Mouse (Mus musculus) MEL (cell line): Measurements from ENCODE around the gene Lrrc39. TPM values are rescaled to one million over a fixed set of nuclear protein-coding genes. Genes with fewer than 3 reads are reported as not detected.

ENCODE experiments used
- DNase-seq: peaks from one replicate; pipeline ENCODE4 v3.0.0; 2011; ENCODE audit warnings: low read depth, low spot score
- H3K27ac ChIP-seq: 2 replicates; pipeline ENCODE4 v1.5.1; 2012; ENCODE audit warnings: low read depth, mild to moderate bottlenecking, control low read depth, low read length, moderate library complexity; ENCODE audit not compliant: control insufficient read depth
- H3K27me3 ChIP-seq, 2 experiments: fragments of 150-350 bp in 1 of 2; sonication (generic) in 1 of 2; 2 replicates each; pipeline ENCODE4 v1.6.1; 2012; ENCODE audit warnings: low read length in 2 of 2, mild to moderate bottlenecking in 2 of 2, improper control_type of control experiment in 1 of 2, moderate library complexity in 1 of 2; ENCODE audit not compliant: insufficient read depth in 2 of 2, control insufficient read depth in 1 of 2
- H3K36me3 ChIP-seq, 2 experiments: 2 replicates each; pipeline ENCODE4 v1.6.1; 2012 to 2014; ENCODE audit warnings: low read length in 2 of 2, improper control_type of control experiment in 1 of 2, inconsistent platforms in 1 of 2, mild to moderate bottlenecking in 1 of 2; ENCODE audit not compliant: insufficient read depth in 2 of 2, control insufficient read depth in 1 of 2
- H3K4me1 ChIP-seq, 2 experiments: fragments of 150-350 bp in 1 of 2; sonication (generic) in 1 of 2; 2 replicates each; pipeline ENCODE4 v1.6.1; 2012; ENCODE audit warnings: low read length in 2 of 2, improper control_type of control experiment in 1 of 2, mild to moderate bottlenecking in 1 of 2; ENCODE audit not compliant: insufficient read depth in 2 of 2, control insufficient read depth in 1 of 2
- H3K4me3 ChIP-seq, 2 experiments: fragments of 150-350 bp in 1 of 2; sonication (generic) in 1 of 2; 2 replicates each; pipeline ENCODE4 v1.5.1; 2012; ENCODE audit warnings: low read depth in 2 of 2, low read length in 2 of 2, mild to moderate bottlenecking in 2 of 2, moderate library complexity in 2 of 2, control low read depth in 1 of 2, improper control_type of control experiment in 1 of 2; ENCODE audit not compliant: control insufficient read depth in 1 of 2, insufficient read depth in 1 of 2
- H3K79me2 ChIP-seq: 2 replicates; pipeline ENCODE4 v1.6.1; 2012; ENCODE audit warnings: mild to moderate bottlenecking, low read length, moderate library complexity; ENCODE audit not compliant: control insufficient read depth, poor library complexity, insufficient read depth
- H3K9ac ChIP-seq: 2 replicates; pipeline ENCODE4 v1.6.1; 2012; ENCODE audit warnings: low read depth, mild to moderate bottlenecking, control low read depth, low read length, moderate library complexity; ENCODE audit not compliant: control insufficient read depth, poor library complexity, severe bottlenecking
- H3K9me3 ChIP-seq: fragments of 150-350 bp; sonication (generic); replicated peaks from 2 replicates; pipeline ENCODE4 v1.6.1; 2012; ENCODE audit warnings: mild to moderate bottlenecking, low read length, improper control_type of control experiment, moderate library complexity; ENCODE audit not compliant: insufficient read depth
- BHLHE40 ChIP-seq: IDR thresholded peaks from 2 replicates; pipeline ENCODE4 v1.6.1; 2012; ENCODE audit warnings: low read depth, mild to moderate bottlenecking, inconsistent platforms, low read length, improper control_type of control experiment, borderline replicate concordance
- CHD2 ChIP-seq: IDR thresholded peaks from 2 replicates; pipeline ENCODE4 v1.6.1; 2011; ENCODE audit warnings: low read length, improper control_type of control experiment
- CTCF ChIP-seq, 3 experiments: IDR thresholded peaks in 2 of 3; conservative IDR thresholded peaks in 1 of 3; 2 replicates each; pipeline ENCODE4 v1.5.1; 2011 to 2012; ENCODE audit warnings: low read length in 3 of 3, low read depth in 2 of 3, mild to moderate bottlenecking in 2 of 3, improper control_type of control experiment in 1 of 3, inconsistent platforms in 1 of 3, mixed read lengths in 1 of 3, moderate library complexity in 1 of 3; ENCODE audit not compliant: control insufficient read depth in 1 of 3, insufficient read depth in 1 of 3, poor library complexity in 1 of 3, severe bottlenecking in 1 of 3
- ELF1 ChIP-seq: IDR thresholded peaks from 2 replicates; pipeline ENCODE4 v1.6.1; 2014; ENCODE audit warnings: low read depth, mild to moderate bottlenecking, inconsistent platforms, low read length, improper control_type of control experiment, moderate library complexity
- EP300 ChIP-seq, 2 experiments: IDR thresholded peaks; 2 replicates each; pipeline ENCODE4 v1.6.1; 2011; ENCODE audit warnings: improper control_type of control experiment in 2 of 2, low read length in 2 of 2, low read depth in 1 of 2, mild to moderate bottlenecking in 1 of 2
- ETS1 ChIP-seq: IDR thresholded peaks from 2 replicates; pipeline ENCODE4 v1.6.1; 2012; ENCODE audit warnings: low read depth, mild to moderate bottlenecking, inconsistent platforms, low read length, improper control_type of control experiment, moderate library complexity
- GABPA ChIP-seq: IDR thresholded peaks from 2 replicates; pipeline ENCODE4 v1.6.1; 2012; ENCODE audit warnings: low read depth, mild to moderate bottlenecking, inconsistent platforms, low read length, improper control_type of control experiment, moderate library complexity
- GATA1 ChIP-seq: IDR thresholded peaks from 2 replicates; pipeline ENCODE4 v1.6.1; 2011; ENCODE audit warnings: low read depth, low read length, improper control_type of control experiment
- HCFC1 ChIP-seq: IDR thresholded peaks from 2 replicates; pipeline ENCODE4 v1.6.1; 2012; ENCODE audit warnings: low read depth, mild to moderate bottlenecking, inconsistent platforms, low read length, improper control_type of control experiment, moderate library complexity
- JUND ChIP-seq: IDR thresholded peaks from 2 replicates; pipeline ENCODE4 v1.6.1; 2011; ENCODE audit warnings: low read depth, mild to moderate bottlenecking, improper control_type of control experiment, low read length
- KAT2A ChIP-seq: conservative IDR thresholded peaks from 2 replicates; pipeline ENCODE4 v1.6.1; 2012; ENCODE audit warnings: low read depth, low read length, improper control_type of control experiment, inconsistent platforms
- MAFK ChIP-seq: IDR thresholded peaks from 2 replicates; pipeline ENCODE4 v1.6.1; 2011; ENCODE audit warnings: low read depth, mild to moderate bottlenecking, low read length, improper control_type of control experiment, borderline replicate concordance
- MAX ChIP-seq: IDR thresholded peaks from 2 replicates; pipeline ENCODE4 v1.6.1; 2011; ENCODE audit warnings: low read length, improper control_type of control experiment
- MEF2A ChIP-seq: IDR thresholded peaks from 2 replicates; pipeline ENCODE4 v1.6.1; 2014; ENCODE audit warnings: low read depth, mild to moderate bottlenecking, inconsistent platforms, low read length, improper control_type of control experiment; ENCODE audit not compliant: poor library complexity, insufficient replicate concordance, severe bottlenecking; ENCODE audit errors: extremely low read depth
- MXI1 ChIP-seq: IDR thresholded peaks from 2 replicates; pipeline ENCODE4 v1.6.1; 2011; ENCODE audit warnings: mild to moderate bottlenecking, low read depth, low read length, improper control_type of control experiment
- MYC ChIP-seq: IDR thresholded peaks from 2 replicates; pipeline ENCODE4 v1.6.1; 2011; ENCODE audit warnings: low read depth, mild to moderate bottlenecking, low read length, improper control_type of control experiment, moderate library complexity
- NRF1 ChIP-seq: IDR thresholded peaks from 2 replicates; pipeline ENCODE4 v1.6.1; 2014; ENCODE audit warnings: low read depth, mild to moderate bottlenecking, inconsistent platforms, low read length, improper control_type of control experiment, moderate library complexity; ENCODE audit not compliant: poor library complexity, insufficient read depth, severe bottlenecking
- POLR2A ChIP-seq, 2 experiments: IDR thresholded peaks; 2 replicates each; pipeline ENCODE4 v1.6.1; 2011 to 2012; ENCODE audit warnings: low read length in 2 of 2, mild to moderate bottlenecking in 2 of 2, control low read depth in 1 of 2, improper control_type of control experiment in 1 of 2, low read depth in 1 of 2, moderate library complexity in 1 of 2; ENCODE audit not compliant: control insufficient read depth in 1 of 2, insufficient read depth in 1 of 2, poor library complexity in 1 of 2
- POLR2AphosphoS2 ChIP-seq: IDR thresholded peaks from 2 replicates; pipeline ENCODE4 v1.6.1; 2011; ENCODE audit warnings: low read length, improper control_type of control experiment
- POLR2AphosphoS5 ChIP-seq: IDR thresholded peaks from 2 replicates; pipeline ENCODE4 v1.6.1; 2012; ENCODE audit warnings: low read depth, borderline replicate concordance, mild to moderate bottlenecking, inconsistent platforms, low read length, moderate library complexity, mixed read lengths
- SIN3A ChIP-seq: IDR thresholded peaks from 2 replicates; pipeline ENCODE4 v1.6.1; 2012; ENCODE audit warnings: low read length, improper control_type of control experiment, inconsistent platforms
- TAL1 ChIP-seq: IDR thresholded peaks from 2 replicates; pipeline ENCODE4 v1.6.1; 2012; ENCODE audit warnings: mild to moderate bottlenecking, inconsistent platforms, low read length, moderate library complexity, mixed read lengths
- TBP ChIP-seq: IDR thresholded peaks from 2 replicates; pipeline ENCODE4 v1.8.0; 2011; ENCODE audit warnings: low read depth, low read length, improper control_type of control experiment
- TCF12 ChIP-seq: IDR thresholded peaks from 2 replicates; pipeline ENCODE4 v1.6.1; 2014; ENCODE audit warnings: low read depth, mild to moderate bottlenecking, inconsistent platforms, low read length, improper control_type of control experiment, moderate library complexity
- UBTF ChIP-seq: IDR thresholded peaks from 2 replicates; pipeline ENCODE4 v1.6.1; 2012; ENCODE audit warnings: low read depth, mild to moderate bottlenecking, inconsistent platforms, low read length, improper control_type of control experiment, moderate library complexity, borderline replicate concordance; ENCODE audit not compliant: insufficient read depth
- USF1 ChIP-seq: IDR thresholded peaks from 2 replicates; pipeline ENCODE4 v1.6.1; 2014; ENCODE audit warnings: low read depth, mild to moderate bottlenecking, inconsistent platforms, low read length, improper control_type of control experiment, moderate library complexity
- ZMIZ1 ChIP-seq: IDR thresholded peaks from 2 replicates; pipeline ENCODE4 v1.6.1; 2012; ENCODE audit warnings: low read depth, mild to moderate bottlenecking, inconsistent platforms, low read length, improper control_type of control experiment, moderate library complexity
- ZNF384 ChIP-seq: IDR thresholded peaks from 2 replicates; pipeline ENCODE4 v1.6.1; 2012; ENCODE audit warnings: low read depth, mild to moderate bottlenecking, inconsistent platforms, low read length, improper control_type of control experiment
- polyA plus RNA-seq, 2 experiments: library from polyadenylated mRNA; stranded (reverse) in 1 of 2; unstranded in 1 of 2; fragments of >175 nt in 1 of 2; fragments of >200 nt in 1 of 2; gene quantifications; 2 replicates each; pipeline versions ENCODE4 v1.2.1 to v1.2.4; 2012; ENCODE audit warnings: low replicate concordance in 2 of 2, low read depth in 1 of 2; ENCODE audit not compliant: insufficient read length in 2 of 2, insufficient read depth in 1 of 2, missing spikeins in 1 of 2
- total RNA-seq: library from RNA; depleted of rRNA; stranded (reverse); fragments of 300-350 nt; gene quantifications from 2 replicates; pipeline ENCODE4 v1.2.3, GENCODE M21; 2012

The Lrrc39 gene
- total and polyA plus RNA-seq, 3 experiments = 0.40 to 0.65 TPM; not detected in 1

- H3K9ac ChIP-seq = peak overlapping the region; percentile 34
- H3K4me3 ChIP-seq = no peak overlapping the region
- H3K27me3 ChIP-seq = no peaks in the 10 kb centered on the region
- H3K4me1 ChIP-seq = peaks cover 30 to 39% of the 10 kb centered on the region in 2 experiments
- DNase-seq = peak; percentile 78
- H3K36me3 ChIP-seq = peaks cover 6 to 42% of the 10 kb centered on the region in 2 experiments; a peak in 3 of 4 replicates
- H3K9me3 ChIP-seq = no peaks in the 10 kb centered on the region
- H3K79me2 ChIP-seq = no peaks in the 10 kb centered on the region
- TF ChIP-seq POLR2AphosphoS5 = no peak
- TF ChIP-seq TAL1 = no peak
- no peak for TF ChIP-seq ZNF384
- peak; percentile 77; the same call in 1 of the 2 replicates for TF ChIP-seq GABPA
- no peak for TF ChIP-seq EP300 (IDR thresholded peaks at IDR 0.05; ENCODE audit: low read depth in 1 of 2, low read length in 2 of 2)
- TF ChIP-seq MAFK = peak; percentile 51; the same call in 1 of the 2 replicates
- peak; percentile 87 for TF ChIP-seq SIN3A
- no peak for TF ChIP-seq UBTF
- no peak for TF ChIP-seq JUND
- TF ChIP-seq POLR2A (IDR thresholded peaks at IDR 0.05; ENCODE audit: control insufficient read depth in 1 of 2, insufficient read depth in 1 of 2, low read depth in 1 of 2, low read length in 2 of 2, poor library complexity in 1 of 2) = no peak
- no peak for TF ChIP-seq HCFC1
- peak; percentile 77; the same call in 1 of the 2 replicates for TF ChIP-seq ETS1
- peak; percentile 51 for TF ChIP-seq GATA1
- TF ChIP-seq TBP = peak; percentile 46; the same call in 1 of the 2 replicates
- no peak for TF ChIP-seq KAT2A
- TF ChIP-seq MYC = peak; percentile 97
- TF ChIP-seq BHLHE40 = peak; percentile 95
- TF ChIP-seq ELF1 = no peak
- TF ChIP-seq MXI1 = peak; percentile 96
- TF ChIP-seq MEF2A = no peak
- TF ChIP-seq CHD2 = no peak
- peak; percentile 96 for TF ChIP-seq MAX
- TF ChIP-seq USF1 = peak; percentile 73
- TF ChIP-seq ZMIZ1 = no peak
- TF ChIP-seq POLR2AphosphoS2 = no peak
- no peak for TF ChIP-seq TCF12
- no peak for TF ChIP-seq NRF1
- TF ChIP-seq CTCF (IDR thresholded peaks at IDR 0.05 in 2 of 3, conservative IDR thresholded peaks at IDR 0.05 in 1 of 3; ENCODE audit: control insufficient read depth in 1 of 3, insufficient read depth in 1 of 3, low read depth in 2 of 3, low read length in 3 of 3, poor library complexity in 1 of 3, severe bottlenecking in 1 of 3) = no peak
- peak overlapping the region; percentile 68 for H3K27ac ChIP-seq
These were observed 58.0 kb downstream of the Lrrc39 start for GRCm38 (mm10) chr3:116620636-116621370.
